Comparison of ENCODE assay signal across 8 mouse cellular contexts in the genomic region with DNA sequence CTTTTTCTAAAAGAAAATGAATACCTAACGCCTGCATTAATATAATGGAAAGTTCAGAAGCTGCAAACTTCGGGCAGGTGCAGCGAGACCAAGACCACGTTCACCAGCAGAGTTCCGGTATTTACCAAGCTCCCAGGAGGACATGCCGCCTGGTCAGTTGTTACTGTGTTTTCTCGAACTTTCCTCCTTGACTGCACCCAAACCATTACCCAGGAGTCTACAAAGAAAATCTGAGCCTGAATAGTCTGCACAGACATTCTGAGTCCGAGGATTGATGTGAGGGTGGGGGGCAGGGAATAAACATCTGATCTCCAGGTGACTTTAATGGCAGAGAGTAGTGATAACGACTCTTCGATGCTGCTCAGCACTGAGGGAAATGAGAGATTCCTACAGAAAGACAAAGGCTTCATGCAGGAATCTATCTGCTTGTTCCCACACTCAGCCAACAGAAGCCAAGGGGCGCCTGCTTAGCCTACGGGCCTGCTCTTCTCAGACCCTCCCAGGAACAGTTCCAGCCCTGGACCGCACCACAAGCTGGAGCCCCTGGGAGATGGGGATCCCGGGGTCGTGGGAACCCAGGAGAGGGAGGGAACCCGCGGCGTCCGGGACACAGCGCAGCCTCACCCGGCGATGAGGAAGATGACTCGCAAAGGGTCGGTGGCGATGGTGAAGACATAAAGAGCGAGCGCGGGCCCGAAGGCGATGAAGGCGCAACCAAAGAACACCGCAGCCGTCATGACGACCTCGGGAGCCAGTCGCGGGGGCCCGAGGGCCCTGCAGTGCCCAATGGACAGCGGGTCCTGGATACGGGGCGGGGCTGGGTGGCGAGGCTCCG. TPM values are rescaled to one million over a fixed set of nuclear protein-coding genes. Genes with fewer than 3 reads are reported as not detected.
DNase-seq lines count a peak whose midpoint lies in the region; ATAC-seq and TF ChIP-seq lines count a peak whose summit lies in the region.

No protein-coding gene starts in this region.

- no peaks in the 10 kb centered on the region for H3K27me3 ChIP-seq in cerebellum, adult 2 months (ENCODE audit: control insufficient read depth, insufficient read depth, low read length)
- H3K27me3 ChIP-seq in hindbrain, embryonic 16.5 days (replicated peaks; ENCODE audit: control insufficient read depth, insufficient read depth, low read length): no peaks in the 10 kb centered on the region
- H3K27me3 ChIP-seq in midbrain, embryonic 15.5 days (replicated peaks): no peaks in the 10 kb centered on the region

- 0 out of 2 replicates have a peak, but pooled peaks cover 3% of the 10 kb centered on the region for H3K36me3 ChIP-seq in hindbrain, embryonic 16.5 days (ENCODE audit: control insufficient read depth, insufficient read depth, low read length)
- H3K36me3 ChIP-seq in midbrain, embryonic 15.5 days (replicated peaks): no peaks in the 10 kb centered on the region

- H3K27ac ChIP-seq in cerebellum, adult 2 months (ENCODE audit: insufficient read depth, low read length): peak overlapping the region; percentile 16
- peak overlapping the region; percentile 87 for H3K27ac ChIP-seq in hindbrain, embryonic 16.5 days (ENCODE audit: low read depth, low read length)
- peak overlapping the region; percentile 89 for H3K27ac ChIP-seq in midbrain, embryonic 15.5 days

- no peaks in the 10 kb centered on the region for H3K9me3 ChIP-seq in hindbrain, embryonic 16.5 days (ENCODE audit: control insufficient read depth, low read length)
- no peaks in the 10 kb centered on the region for H3K9me3 ChIP-seq in midbrain, embryonic 15.5 days

- H3K9ac ChIP-seq in hindbrain, embryonic 16.5 days (ENCODE audit: low read depth, low read length): peak overlapping the region; percentile 93
- H3K9ac ChIP-seq in midbrain, embryonic 15.5 days: peak overlapping the region; percentile 95

- 1% methylated on average over 43 of the region's 43 CpGs for WGBS in cerebellum, adult 2 months
- under 1% methylated on average over 43 of the region's 43 CpGs for WGBS in hindbrain, embryonic 16.5 days
- WGBS in midbrain, embryonic 15.5 days: 2% methylated on average over 43 of the region's 43 CpGs

- peaks cover 3% of the 10 kb centered on the region; the same call in 1 of the 2 replicates for H3K4me1 ChIP-seq in cerebellum, adult 2 months (ENCODE audit: control insufficient read depth, insufficient read depth, low read length)
- H3K4me1 ChIP-seq in hindbrain, embryonic 16.5 days (ENCODE audit: control insufficient read depth, insufficient read depth, low read depth, low read length): peaks cover 7% of the 10 kb centered on the region
- H3K4me1 ChIP-seq in midbrain, embryonic 15.5 days: peaks cover 24% of the 10 kb centered on the region

- no peak; the same call in 1 of the 2 replicates for ATAC-seq in cerebellum, adult (ENCODE audit: insufficient number of reproducible peaks, low FRiP score, low TSS enrichment)
- ATAC-seq in hindbrain, embryonic 16.5 days: peak; percentile 65
- peak; percentile 68 for ATAC-seq in midbrain, embryonic 15.5 days (replicated peaks)

- no peak for DNase-seq in cerebellum, adult 2 months
- peak; percentile 5 for DNase-seq in right cerebral cortex, postnatal 4 days
- no peak for DNase-seq in right cerebral cortex, postnatal 10 days (ENCODE audit: low spot score in 2 of 2)
- no peak for DNase-seq in right cerebral cortex, postnatal 25 days
- DNase-seq in right cerebral cortex, postnatal 36 days (ENCODE audit: low spot score in 2 of 2): no peak

- no peak for TF ChIP-seq CTCF in cerebellum, adult 2 months (IDR thresholded peaks at IDR 0.05; ENCODE audit: borderline replicate concordance, insufficient read depth, low read depth, low read length)

- peak; percentile 62 for TF ChIP-seq POLR2A in cerebellum, adult 2 months (IDR thresholded peaks at IDR 0.05; ENCODE audit: borderline replicate concordance, insufficient read depth, low read length)

- H3K4me3 ChIP-seq in cerebellum, adult 2 months (replicated peaks; ENCODE audit: insufficient read depth, low read depth, low read length): peak overlapping the region; percentile 88
- peak overlapping the region; percentile 71 for H3K4me3 ChIP-seq in hindbrain, embryonic 16.5 days (ENCODE audit: low read length)
- H3K4me3 ChIP-seq in midbrain, embryonic 15.5 days: peak overlapping the region; percentile 83

- H3K4me2 ChIP-seq in hindbrain, embryonic 16.5 days (ENCODE audit: low read length): peak overlapping the region; percentile 82
- peak overlapping the region; percentile 83 for H3K4me2 ChIP-seq in midbrain, embryonic 15.5 days

RNA-seq across cellular contexts. Expression of gene Aph1b, which starts 0.4 kb away (rescaled TPM):
- polyA plus RNA-seq in cerebellum, adult 2 months (2012; rRNA removed): 16.0 and 17.7 TPM in 2 replicates
- polyA plus RNA-seq in hindbrain, embryonic 16.5 days (2015; fragmentation: Nextera tagmentation; extraction: Ambion mirVana): 21.4 and 22.6 TPM in 2 replicates
- polyA plus RNA-seq in midbrain, embryonic 15.5 days (2015; fragmentation: Nextera tagmentation; extraction: Ambion mirVana): 21.5 and 23.1 TPM in 2 replicates

RNA-seq across cellular contexts. Expression of gene Gm10647, which starts 2.0 kb away (rescaled TPM):
- polyA plus RNA-seq in cerebellum, adult 2 months (2012; rRNA removed): 0.33 and 0.44 TPM in 2 replicates
- polyA plus RNA-seq in hindbrain, embryonic 16.5 days (2015; fragmentation: Nextera tagmentation; extraction: Ambion mirVana): 0.48 and 0.64 TPM in 2 replicates
- 0.54 and 0.58 TPM in 2 replicates for polyA plus RNA-seq in midbrain, embryonic 15.5 days (2015; fragmentation: Nextera tagmentation; extraction: Ambion mirVana)

RNA-seq across cellular contexts. Expression of gene Aph1c, which starts 39.7 kb away (rescaled TPM):
- polyA plus RNA-seq in cerebellum, adult 2 months (2012; rRNA removed): 3.3 and 4.0 TPM in 2 replicates
- polyA plus RNA-seq in hindbrain, embryonic 16.5 days (2015; fragmentation: Nextera tagmentation; extraction: Ambion mirVana): 5.0 and 5.2 TPM in 2 replicates
- 2.6 and 3.2 TPM in 2 replicates for polyA plus RNA-seq in midbrain, embryonic 15.5 days (2015; fragmentation: Nextera tagmentation; extraction: Ambion mirVana)

Comparison
In these comparisons a context has a peak if more than half of its experiments do, and no peak if none do; other contexts are left out.
1. H3K27ac ChIP-seq: peak in every context shown above with its lines; median percentile 89 in midbrain, embryonic 15.5 days; 87 in hindbrain, embryonic 16.5 days; 16 in cerebellum, adult 2 months.